ENCODE assay signal across 8 mouse cellular contexts in genomic region chr1:181841864-181842672, GRCm38 (mm10). TPM values are rescaled to one million over a fixed set of nuclear protein-coding genes. Genes with fewer than 3 reads are reported as not detected.
A peak's percentile ranks its signal among the peaks of the same experiment; 100 is the strongest.
DNase-seq lines count a peak whose midpoint lies in the region; ATAC-seq lines count a peak whose summit lies in the region.

No protein-coding gene starts in this region.

- H3K4me1 ChIP-seq in intestine, embryonic 14.5 days (replicated peaks; ENCODE audit: control insufficient read depth, insufficient read depth, low read length): peaks cover 28% of the 10 kb centered on the region

- no peaks in the 10 kb centered on the region for H3K27me3 ChIP-seq in intestine, embryonic 14.5 days (replicated peaks; ENCODE audit: control insufficient read depth, insufficient read depth, low read length)

- under 1% methylated on average over 110 of the region's 113 CpGs for WGBS in intestine, embryonic 14.5 days

- H3K9me3 ChIP-seq in intestine, embryonic 14.5 days (ENCODE audit: control insufficient read depth, low read length): no peaks in the 10 kb centered on the region

- peaks cover 6% of the 10 kb centered on the region for H3K36me3 ChIP-seq in intestine, embryonic 14.5 days (ENCODE audit: control insufficient read depth, insufficient read depth, low read length)

- intact Hi-C loops in left cerebral cortex, postnatal 14 days (cut with DNase I): loop anchor here (5.0 kb wide), 1 partner anchor 40 kb away; no protein-coding TSS in a partner anchor

- H3K27ac ChIP-seq in intestine, embryonic 14.5 days (ENCODE audit: low read depth): peak overlapping the region; percentile 96

- ATAC-seq in intestine, embryonic 14.5 days (replicated peaks; ENCODE audit: low FRiP score, low TSS enrichment, low read depth): peak; percentile 98
- ATAC-seq in megakaryocyte-erythroid progenitor cell, adult 5-6 weeks (replicated peaks; ENCODE audit: low FRiP score, low TSS enrichment, poor library complexity, severe bottlenecking): peak; percentile 93

- H3K9ac ChIP-seq in intestine, embryonic 14.5 days (ENCODE audit: low read length): peak overlapping the region; percentile 78

- H3K4me2 ChIP-seq in intestine, embryonic 14.5 days (ENCODE audit: low read length): peak overlapping the region; percentile 93

- peak; percentile 99 for DNase-seq in adrenal gland, adult 2 months
- peak; percentile 98 for DNase-seq in embryo, embryonic 11 days
- peak; percentile 98 for DNase-seq in gastrocnemius, postnatal 25 days
- peak; percentile 91 for DNase-seq in intestine, embryonic 14.5 days (ENCODE audit: low spot score)
- DNase-seq in left cerebral cortex, postnatal 14 days (ENCODE audit: low spot score in 2 of 2): peak; percentile 94 to 95
- peak; percentile 94 for DNase-seq in right cerebral cortex, postnatal 14 days
- DNase-seq in urinary bladder, postnatal 25 days (ENCODE audit: low spot score): peak; percentile 93

- H3K4me3 ChIP-seq in intestine, embryonic 14.5 days (ENCODE audit: low read depth, low read length): peak overlapping the region; percentile 86

RNA-seq across cellular contexts. Expression of gene Lbr, which starts 0.8 kb away (rescaled TPM):
- total RNA-seq in adrenal gland, adult 2 months (2021): 10 to 100 TPM; 18.3 to 22.9 TPM
- 7.4 and 13.2 TPM in 2 replicates for polyA plus RNA-seq in adrenal gland, adult 2 months (2012; rRNA removed)
- total RNA-seq in gastrocnemius, postnatal 25 days (2021): 10 to 100 TPM; 17.8 to 18.7 TPM
- polyA plus RNA-seq in intestine, embryonic 14.5 days (2014; fragmentation: Nextera tagmentation; extraction: Ambion mirVana): 157 and 168 TPM in 2 replicates
- 10 to 100 TPM in 1 of 2 experiments, 1 to 10 TPM in 1; 9.6 to 14.2 TPM for total RNA-seq in left cerebral cortex, postnatal 14 days (2021)
- total RNA-seq in megakaryocyte-erythroid progenitor cell, adult 5-6 weeks (2014; fragmentation: Nextera tagmentation): 130 and 132 TPM in 2 replicates
- total RNA-seq in megakaryocyte-erythroid progenitor cell, adult 5-6 weeks (2017): 140 and 171 TPM in 2 replicates

Comparison
In these comparisons a context has a peak if more than half of its experiments do, and no peak if none do; other contexts are left out.
1. Peak in every context shown above with its lines: DNase-seq, ATAC-seq, H3K4me3 ChIP-seq and H3K27ac ChIP-seq.
2. RNA of gene Lbr, which starts 0.8 kb away (total RNA-seq): 130 to 171 TPM in megakaryocyte-erythroid progenitor cell, adult 5-6 weeks; 18.3 to 22.9 TPM in adrenal gland, adult 2 months, 17.8 to 18.7 TPM in gastrocnemius, postnatal 25 days and 9.6 to 14.2 TPM in left cerebral cortex, postnatal 14 days; every median in the first group is over 4 times any median in the second.